Mouse (Mus musculus) frontal cortex, postnatal 36 days (tissue): Measurements from ENCODE around the gene Dcaf1.

Source experiments
- DNase-seq, 2 experiments: peaks; one replicate each; pipeline ENCODE4 v3.0.0; 2022; ENCODE audit warnings: low spot score in 2 of 2

Dcaf1 gene

GRCm38 (mm10) chr9:106906597-106906996 lies 84.9 kb downstream of the Dcaf1 start:
- no peak for DNase-seq

- no peak for DNase-seq
These were observed 86.5 kb downstream of the Dcaf1 start for GRCm38 (mm10) chr9:106908174-106908573.

- DNase-seq: no peak
These were observed 87.0 kb downstream of the Dcaf1 start for GRCm38 (mm10) chr9:106908715-106909114.

- DNase-seq: no peak
These were observed 90.0 kb downstream of the Dcaf1 start for GRCm38 (mm10) chr9:106911624-106912023.

GRCm38 (mm10) chr9:106913759-106914158 lies 92.1 kb downstream of the Dcaf1 start:
- DNase-seq: no peak

- DNase-seq: no peak
These were observed 93.2 kb downstream of the Dcaf1 start for GRCm38 (mm10) chr9:106914878-106915277.
